Mouse (Mus musculus) adrenal gland, postnatal 14 days (tissue): ENCODE measurements around the gene a. TPM values are rescaled to one million over a fixed set of nuclear protein-coding genes. Genes with fewer than 3 reads are reported as not detected.

Source experiments
- DNase-seq: peaks from one replicate; pipeline ENCODE4 v3.0.0; 2021; ENCODE audit warnings: mixed read lengths
- long read RNA-seq, 2 experiments: library from polyadenylated mRNA; stranded (forward); transcript quantifications; one replicate each; pipeline ENCODE4 v2.0.0; 2021
- total RNA-seq: library from RNA; stranded (reverse); gene quantifications from 2 replicates; pipeline ENCODE4 v1.2.3, GENCODE M21; 2021

a gene
- total RNA-seq, result not detected in 2 replicates
- long read RNA-seq, experiment 1, partial matches to known transcripts, result 0 of 4 reads
- long read RNA-seq, experiment 1, other reads (novel, unspliced or antisense), result 4 of 4 reads
- long read RNA-seq, experiment 2, partial matches to known transcripts, result 0 of 7 reads
- long read RNA-seq, experiment 2, other reads (novel, unspliced or antisense), result 7 of 7 reads

DNA sequence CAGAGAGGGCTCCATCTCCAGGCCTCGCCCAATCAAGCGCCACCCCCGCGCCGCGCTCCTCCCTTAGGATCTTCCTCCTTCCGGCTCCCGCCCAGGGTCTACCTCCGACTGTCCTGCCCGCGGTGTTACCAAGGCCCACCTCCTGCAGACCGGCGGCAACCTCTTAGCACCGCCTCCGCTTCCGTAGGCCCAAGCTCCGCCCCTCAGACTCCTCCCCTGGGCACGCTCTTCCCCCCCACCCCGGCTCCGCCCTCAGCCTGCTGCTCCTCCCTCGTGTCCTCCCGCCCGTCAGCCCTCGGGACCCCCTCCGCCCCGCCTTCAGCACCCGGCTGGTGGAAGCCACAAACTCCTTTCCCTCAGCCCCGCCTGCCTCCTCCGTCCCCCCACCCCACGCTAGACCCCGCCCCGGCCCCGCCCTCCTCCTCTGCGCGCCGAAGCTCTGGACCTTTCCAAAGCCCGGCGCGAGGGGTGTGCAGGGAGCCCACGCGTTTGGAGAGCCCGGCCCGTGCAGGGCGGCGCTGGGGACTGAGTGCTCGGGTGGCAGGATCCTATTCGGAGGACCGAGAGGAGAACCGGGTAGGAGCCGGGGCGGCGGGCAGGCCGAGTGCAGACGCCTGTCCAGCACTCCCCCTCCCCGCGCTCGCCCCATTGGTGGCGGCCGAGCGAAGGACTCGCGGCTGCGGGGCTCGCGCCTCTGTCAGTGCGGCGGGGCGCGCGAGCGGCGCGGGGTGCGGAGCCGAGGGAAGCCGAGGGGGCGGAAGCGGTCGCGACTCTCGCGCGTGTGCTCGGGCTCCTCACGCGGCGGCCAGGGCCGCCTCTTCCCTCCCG, at the start of gene a, which contains the start of gene Raly:
Gene a (plus strand): TSS at position 747 of the 828 bp plus-strand sequence.
Gene Raly (plus strand): TSS at position 441 of the 828 bp plus-strand sequence.
- peak; percentile 100 for DNase-seq

GRCm38 (mm10) chr2:154742911-154743819, 48.0 kb upstream of the a start:
- peak; percentile 60 for DNase-seq

- DNase-seq, result no peak
These were observed 47.3 kb upstream of the a start for GRCm38 (mm10) chr2:154743915-154744314.

- DNase-seq, result no peak
These were observed 42.8 kb upstream of the a start for GRCm38 (mm10) chr2:154748383-154748782.

DNA sequence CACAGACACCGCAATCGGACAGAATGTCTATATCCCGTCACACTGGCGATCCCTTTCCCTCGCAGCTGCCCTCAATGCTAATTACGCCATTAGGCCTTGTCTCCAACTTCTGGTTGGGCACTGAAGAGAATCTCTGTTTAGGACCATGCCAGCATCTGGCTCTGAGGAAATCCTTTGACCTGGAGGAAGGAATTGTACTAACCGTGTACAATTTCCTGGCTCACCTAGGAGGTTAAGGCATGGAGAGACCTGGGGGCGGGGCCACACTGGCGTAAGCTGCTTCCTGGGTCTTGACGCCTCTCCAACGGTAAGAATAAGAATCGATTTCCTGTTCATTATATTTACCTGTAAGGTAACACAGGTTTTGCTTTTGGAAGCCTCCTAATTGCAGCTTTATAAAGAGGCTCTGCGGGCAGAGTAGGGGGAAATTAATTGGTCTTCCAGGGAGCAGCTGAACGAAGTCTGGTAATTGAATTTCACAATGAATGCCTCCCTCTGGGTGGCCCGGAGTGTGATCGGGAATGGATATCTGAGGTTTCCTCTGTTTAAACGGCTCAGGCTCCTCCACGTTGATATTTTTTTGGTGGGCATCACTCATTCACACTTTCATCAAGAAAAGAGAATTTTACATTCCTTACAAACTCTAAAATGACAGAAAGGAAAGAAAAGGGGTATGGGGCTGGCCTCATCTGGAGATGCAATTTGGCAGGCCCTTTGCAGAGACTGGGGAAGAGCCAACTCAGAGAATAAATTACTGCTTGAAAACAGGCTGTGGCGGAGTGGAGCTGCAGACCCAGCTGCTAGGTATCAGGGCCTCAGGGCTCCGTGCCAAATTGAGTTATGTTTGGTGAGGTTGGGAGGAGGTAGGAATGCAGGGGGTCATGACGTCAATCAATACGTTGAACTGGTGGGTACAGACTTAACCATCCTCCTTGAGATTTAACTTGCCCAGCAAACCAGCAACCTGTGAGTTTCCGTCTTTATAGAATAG, 41.9 kb upstream of the a start:
- DNase-seq, result peak; percentile 56

DNA sequence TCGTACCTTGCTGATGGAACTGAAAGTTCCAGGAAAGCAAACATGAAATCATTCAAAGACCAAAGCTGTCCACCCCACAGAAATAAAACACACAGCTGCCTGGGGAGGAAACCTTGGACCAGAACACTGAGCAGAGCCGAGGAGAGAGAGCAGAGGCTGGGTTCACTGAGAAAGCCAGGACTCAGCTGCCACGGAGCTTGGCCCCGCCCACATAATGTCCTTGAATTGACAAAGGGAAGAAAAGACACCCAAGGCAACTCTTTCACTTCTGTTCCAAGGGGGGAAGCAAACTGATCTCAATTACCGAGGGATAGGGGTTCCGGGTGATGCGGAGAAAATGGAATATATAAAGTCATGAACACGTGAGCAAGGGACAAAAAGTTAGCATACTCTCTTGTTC, 39.3 kb upstream of the a start:
- peak; percentile 78 for DNase-seq

- DNase-seq, result no peak
These were observed 37.1 kb upstream of the a start for GRCm38 (mm10) chr2:154754068-154754560.

- DNase-seq, result peak; percentile 42
These were observed 35.4 kb upstream of the a start for GRCm38 (mm10) chr2:154755791-154756190.

DNA sequence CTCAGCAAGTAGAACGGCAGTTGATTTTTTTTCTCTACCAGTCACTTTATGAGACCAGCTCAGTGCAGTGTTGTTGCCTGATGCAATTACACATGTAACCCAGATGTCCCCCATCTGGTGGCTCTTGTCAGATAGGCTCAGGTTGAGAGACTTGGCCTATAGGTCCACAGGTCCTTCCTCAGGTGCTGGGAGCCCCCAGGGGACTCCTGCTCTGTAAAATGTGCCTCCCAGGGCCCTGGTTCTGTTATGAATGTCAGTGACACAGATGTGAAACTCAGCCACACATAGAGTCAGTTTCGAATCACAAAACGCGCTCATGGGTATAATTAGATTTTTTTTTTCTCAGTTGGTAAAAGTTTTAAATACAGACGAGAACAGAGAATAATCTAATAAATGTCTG, 33.5 kb upstream of the a start:
- no peak for DNase-seq

- DNase-seq, result no peak
These were observed 32.7 kb upstream of the a start for GRCm38 (mm10) chr2:154758454-154758853.

DNA sequence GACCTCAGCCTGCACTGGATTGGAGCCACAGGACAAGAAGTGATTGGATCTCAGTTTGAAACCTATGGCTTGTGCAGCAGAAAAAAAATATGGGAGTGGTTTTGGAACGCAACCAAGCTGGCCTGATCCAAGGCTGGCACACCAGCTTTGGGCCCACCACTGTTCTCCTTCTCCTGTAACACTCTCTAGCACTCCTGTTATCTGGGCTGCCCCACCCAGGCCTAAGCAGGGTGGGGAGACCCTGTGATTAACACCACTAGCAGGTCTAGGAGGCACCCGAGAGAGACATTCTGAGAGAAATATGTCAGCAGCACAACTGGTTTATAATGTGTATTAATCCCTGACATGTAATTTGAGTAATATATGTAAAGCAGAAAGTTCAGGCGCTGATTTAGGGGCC, 28.0 kb upstream of the a start:
- DNase-seq, result no peak

GRCm38 (mm10) chr2:154764828-154765497, 26.2 kb upstream of the a start:
- DNase-seq, result no peak

GRCm38 (mm10) chr2:154765554-154766008, 25.6 kb upstream of the a start:
- no peak for DNase-seq

- DNase-seq, result no peak
These were observed 24.2 kb upstream of the a start for GRCm38 (mm10) chr2:154767051-154767450.

DNA sequence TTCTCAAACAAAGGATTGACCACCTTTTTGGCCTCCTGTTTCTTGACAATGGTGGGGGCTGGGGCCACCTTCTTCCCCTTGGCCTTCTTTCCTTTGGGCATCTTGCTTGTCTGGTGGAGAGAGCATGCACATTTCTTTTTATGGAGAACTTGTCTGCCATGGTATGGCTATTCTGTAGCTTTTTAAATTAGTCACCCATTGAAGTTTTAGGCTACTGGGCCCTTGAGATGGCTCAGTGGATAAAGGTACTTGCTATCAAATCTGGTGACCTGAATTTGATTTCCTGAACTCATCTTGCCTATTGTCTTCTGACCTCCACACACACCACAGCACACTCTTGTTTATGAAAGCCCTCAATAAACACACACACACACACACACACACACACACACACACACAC, 21.3 kb upstream of the a start, which contains the start of gene Gm14214:
Gene Gm14214 (minus strand): TSS at position 101 of the 400 bp plus-strand sequence.
- DNase-seq, result no peak

DNA sequence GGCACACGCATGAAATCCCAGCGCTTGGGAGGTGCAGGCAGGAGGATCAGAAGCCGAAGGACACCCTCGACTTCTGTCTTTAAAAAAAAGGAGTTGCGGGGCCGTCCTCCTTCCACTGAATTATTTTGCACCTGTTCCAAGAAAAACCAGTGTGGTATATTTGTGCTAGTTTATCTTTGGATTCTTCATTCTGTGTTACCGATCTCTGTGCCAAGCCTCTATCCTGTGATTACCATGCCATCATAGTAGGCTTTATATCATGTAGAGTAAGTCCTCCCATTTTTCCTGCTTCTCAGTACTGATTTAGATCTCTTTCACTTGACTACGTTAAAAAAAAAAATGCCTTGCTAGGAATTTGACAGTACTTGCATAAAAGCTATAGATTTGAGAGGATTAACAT, 19.6 kb upstream of the a start:
- DNase-seq, result no peak

GRCm38 (mm10) chr2:154774032-154774431, 17.2 kb upstream of the a start:
- peak; percentile 74 for DNase-seq

DNA sequence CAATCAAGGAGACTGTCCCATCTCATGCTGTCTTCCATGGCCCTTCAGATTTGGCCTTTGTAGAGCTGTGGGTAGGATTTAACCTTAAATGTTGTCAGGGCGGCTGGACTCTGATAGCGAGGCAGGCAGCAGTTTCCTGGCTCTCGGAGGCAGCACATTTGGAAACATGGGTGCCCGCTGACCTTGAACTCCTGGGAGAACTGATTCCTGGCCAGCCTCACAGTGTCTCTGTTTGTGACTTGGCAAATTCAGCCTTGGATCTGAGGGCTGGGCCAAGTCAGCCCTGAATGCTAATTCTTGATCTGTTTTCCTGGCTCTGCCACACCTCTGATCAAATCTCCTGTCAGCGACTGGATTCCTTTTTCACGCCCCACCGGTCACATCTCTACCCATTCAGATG, 14.7 kb upstream of the a start:
- peak; percentile 83 for DNase-seq

DNA sequence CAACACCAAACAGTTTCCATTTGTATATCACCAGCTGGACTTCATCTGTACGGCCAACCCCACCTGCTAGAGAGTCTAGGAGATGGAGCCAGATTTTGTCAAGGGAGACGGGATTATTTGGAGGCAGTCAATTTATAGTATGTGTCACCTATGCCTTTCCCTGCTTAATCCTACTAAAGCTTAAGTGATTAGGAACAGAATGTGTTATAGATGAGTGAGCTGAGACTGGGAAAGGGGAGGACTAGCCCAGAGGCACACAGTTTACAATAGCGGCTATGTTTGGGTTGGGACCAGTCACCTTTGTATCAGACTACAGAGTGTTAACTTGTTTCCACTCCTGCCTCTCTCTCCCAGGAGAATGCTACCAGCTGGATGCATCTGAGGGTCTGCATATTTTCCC, 11.6 kb upstream of the a start:
- DNase-seq, result no peak

- no peak for DNase-seq
These were observed 8.8 kb upstream of the a start for GRCm38 (mm10) chr2:154782361-154782760.
